Mouse (Mus musculus) lung, postnatal 0 days (tissue): ENCODE data around the gene Rhobtb1. TPM values are rescaled to one million over a fixed set of nuclear protein-coding genes. Genes with fewer than 3 reads are reported as not detected.

Experiments used
- ATAC-seq: fragments of 200-750 bp; cut with Nextera tagmentation; 2 replicates; pipeline ENCODE4 v1.8.0; 2017; ENCODE audit warnings: moderate library complexity
- DNase-seq: peaks from one replicate; pipeline ENCODE4 v3.0.0-alpha.2; 2016; ENCODE audit warnings: low spot score
- H3K27ac ChIP-seq: fragments of 300-500 bp; sonication (generic); 2 replicates; pipeline ENCODE4 v1.5.1; 2014; ENCODE audit warnings: antibody characterized with exemption, mild to moderate bottlenecking, low read length, mixed read lengths
- H3K27me3 ChIP-seq: fragments of 300-500 bp; sonication (generic); replicated peaks from 2 replicates; pipeline ENCODE4 v1.6.1; 2014; ENCODE audit warnings: low read length, mixed read lengths; ENCODE audit not compliant: insufficient read depth
- H3K36me3 ChIP-seq: fragments of 300-500 bp; sonication (generic); 2 replicates; pipeline ENCODE4 v1.6.1; 2014; ENCODE audit warnings: low read length, mixed read lengths; ENCODE audit not compliant: insufficient read depth
- H3K4me1 ChIP-seq: fragments of 300-500 bp; sonication (generic); 2 replicates; pipeline ENCODE4 v1.6.1; 2014; ENCODE audit warnings: antibody characterized with exemption, low read depth, low read length, mixed read lengths; ENCODE audit not compliant: insufficient read depth
- H3K4me2 ChIP-seq: fragments of 300-500 bp; sonication (generic); replicated peaks from 2 replicates; pipeline ENCODE4 v1.6.1; 2014; ENCODE audit warnings: low read depth, mild to moderate bottlenecking, low read length, moderate library complexity, mixed read lengths
- H3K4me3 ChIP-seq: fragments of 300-500 bp; sonication (generic); 2 replicates; pipeline ENCODE4 v1.5.1; 2014; ENCODE audit warnings: low read depth, low read length
- H3K9ac ChIP-seq: fragments of 300-500 bp; sonication (generic); replicated peaks from 2 replicates; pipeline ENCODE4 v1.6.1; 2014; ENCODE audit warnings: low read depth, mild to moderate bottlenecking
- H3K9me3 ChIP-seq: fragments of 300-500 bp; sonication (generic); 2 replicates; pipeline ENCODE4 v1.6.1; 2016; ENCODE audit warnings: low read length, mixed read lengths
- CTCF ChIP-seq: IDR thresholded peaks from 2 replicates; pipeline ENCODE4 v1.5.1; 2016; ENCODE audit warnings: antibody characterized with exemption, mild to moderate bottlenecking
- EP300 ChIP-seq: IDR thresholded peaks from 2 replicates; pipeline ENCODE4 v1.6.1; 2016; ENCODE audit warnings: antibody characterized with exemption, mild to moderate bottlenecking, control low read depth
- whole genome bisulfite sequencing: fragments of 180-500 bp; shearing (Covaris S2); extraction: QIAGEN DNeasy Blood & Tissue Kit; methylation state at CpG from one replicate; pipeline ENCODE4 v1.1.7; 2014; 5-methylcytosine and 5-hydroxymethylcytosine counted together
- polyA plus RNA-seq: library from polyadenylated mRNA; unstranded; fragments of >200 nt; fragmentation: Nextera tagmentation; extraction: Ambion mirVana; gene quantifications from 2 replicates; pipeline ENCODE4 v1.2.1, GENCODE M21; 2015

Rhobtb1 gene
- polyA plus RNA-seq, 1 experiment from 2014 or later = 15.2 TPM

GRCm38 (mm10) chr10:69157471-69157870 lies 6.2 kb downstream of the Rhobtb1 start:
- no peak for DNase-seq
- Histone ChIP-seq H3K36me3 (no peaks in the 10 kb centered on the region), H3K4me3 (no peak overlapping the region), H3K4me2 (no peak overlapping the region), H3K27me3 (no peaks in the 10 kb centered on the region), H3K9me3 (no peaks in the 10 kb centered on the region), H3K4me1 (no peaks in the 10 kb centered on the region), H3K9ac (no peak overlapping the region), H3K27ac (no peak overlapping the region)
- WGBS = 45% methylated on average over 2 of the region's 2 CpGs
- TF ChIP-seq EP300 (no peak), CTCF (no peak)
- ATAC-seq = no peak

GRCm38 (mm10) chr10:69160877-69161276 lies 9.6 kb downstream of the Rhobtb1 start:
- H3K4me1 ChIP-seq = no peaks in the 10 kb centered on the region
- H3K27me3 ChIP-seq = no peaks in the 10 kb centered on the region
- H3K9me3 ChIP-seq = no peaks in the 10 kb centered on the region
- no peaks in the 10 kb centered on the region for H3K36me3 ChIP-seq
- no peak overlapping the region for H3K4me3 ChIP-seq
- H3K27ac ChIP-seq = no peak overlapping the region
- ATAC-seq (no peak), DNase-seq (no peak)
- TF ChIP-seq CTCF = no peak
- no peak for TF ChIP-seq EP300
- 83% methylated on average over 2 of the region's 2 CpGs for WGBS
- H3K4me2 ChIP-seq = no peak overlapping the region
- H3K9ac ChIP-seq = no peak overlapping the region

- DNase-seq (no peak), ATAC-seq (no peak)
- no peaks in the 10 kb centered on the region for H3K4me1 ChIP-seq
- H3K9me3 ChIP-seq = no peaks in the 10 kb centered on the region
- H3K27ac ChIP-seq = no peak overlapping the region
- WGBS = 82% methylated on average over 3 of the region's 3 CpGs
- no peaks in the 10 kb centered on the region for H3K27me3 ChIP-seq
- TF ChIP-seq EP300 (no peak), CTCF (no peak)
- H3K4me2 ChIP-seq = no peak overlapping the region
- H3K9ac ChIP-seq = no peak overlapping the region
- H3K4me3 ChIP-seq = no peak overlapping the region
- no peaks in the 10 kb centered on the region for H3K36me3 ChIP-seq
Measured at GRCm38 (mm10) chr10:69161503-69161902, 10.3 kb downstream of the Rhobtb1 start.

- no peak for ATAC-seq
- TF ChIP-seq CTCF (no peak), EP300 (no peak)
- 57% methylated on average over 5 of the region's 5 CpGs for WGBS
Measured at GRCm38 (mm10) chr10:69162577-69162976, 11.3 kb downstream of the Rhobtb1 start.

GRCm38 (mm10) chr10:69163216-69163615 lies 12.0 kb downstream of the Rhobtb1 start:
- Histone ChIP-seq H3K4me3 (no peak overlapping the region), H3K9me3 (no peaks in the 10 kb centered on the region), H3K27me3 (no peaks in the 10 kb centered on the region), H3K36me3 (no peaks in the 10 kb centered on the region), H3K27ac (no peak overlapping the region), H3K9ac (no peak overlapping the region), H3K4me1 (no peaks in the 10 kb centered on the region), H3K4me2 (no peak overlapping the region)
- 82% methylated on average over 5 of the region's 5 CpGs for WGBS
- DNase-seq (no peak), ATAC-seq (no peak)
- TF ChIP-seq EP300 (no peak), CTCF (no peak)

More at GRCm38 (mm10) chr10:69162577-69162976, 11.3 kb downstream of the Rhobtb1 start:
- Histone ChIP-seq H3K27ac (no peak overlapping the region), H3K9ac (no peak overlapping the region), H3K36me3 (no peaks in the 10 kb centered on the region), H3K9me3 (no peaks in the 10 kb centered on the region), H3K4me2 (no peak overlapping the region), H3K27me3 (no peaks in the 10 kb centered on the region), H3K4me3 (no peak overlapping the region), H3K4me1 (no peaks in the 10 kb centered on the region)
- DNase-seq = no peak

GRCm38 (mm10) chr10:69165125-69165524 lies 13.9 kb downstream of the Rhobtb1 start:
- peak; percentile 77 for TF ChIP-seq CTCF
- TF ChIP-seq EP300 = no peak
- no peak overlapping the region for H3K9ac ChIP-seq
- ATAC-seq = no peak
- 61% methylated on average over 7 of the region's 7 CpGs for WGBS
- DNase-seq = peak; percentile 64
- no peak overlapping the region for H3K4me2 ChIP-seq
- no peaks in the 10 kb centered on the region for H3K27me3 ChIP-seq
- no peaks in the 10 kb centered on the region for H3K4me1 ChIP-seq
- no peak overlapping the region for H3K4me3 ChIP-seq
- no peaks in the 10 kb centered on the region for H3K36me3 ChIP-seq
- H3K9me3 ChIP-seq = no peaks in the 10 kb centered on the region
- no peak overlapping the region for H3K27ac ChIP-seq

GRCm38 (mm10) chr10:69165847-69166246 lies 14.6 kb downstream of the Rhobtb1 start:
- Histone ChIP-seq H3K9ac (no peak overlapping the region), H3K27ac (no peak overlapping the region), H3K9me3 (no peaks in the 10 kb centered on the region), H3K4me3 (no peak overlapping the region), H3K36me3 (no peaks in the 10 kb centered on the region), H3K4me1 (no peaks in the 10 kb centered on the region), H3K4me2 (no peak overlapping the region), H3K27me3 (no peaks in the 10 kb centered on the region)
- DNase-seq (peak; percentile 68), ATAC-seq (no peak)
- TF ChIP-seq CTCF = no peak
- no peak for TF ChIP-seq EP300
- 54% methylated on average over 3 of the region's 3 CpGs for WGBS
